Mouse (Mus musculus) stomach, embryonic 15.5 days (tissue): ENCODE results near the gene Ano10. TPM values are rescaled to one million over a fixed set of nuclear protein-coding genes. Genes with fewer than 3 reads are reported as not detected.

Source experiments
- ATAC-seq: fragments of 200-750 bp; cut with Nextera tagmentation; 2 replicates; pipeline ENCODE4 v1.8.0; 2017; ENCODE audit warnings: low read depth, moderate number of reproducible peaks, moderate TSS enrichment; ENCODE audit not compliant: insufficient read depth, low FRiP score
- H3K27ac ChIP-seq: fragments of 300-500 bp; sonication (generic); 2 replicates; pipeline ENCODE4 v1.5.1; 2015; ENCODE audit warnings: mild to moderate bottlenecking, inconsistent platforms
- H3K27me3 ChIP-seq: fragments of 300-500 bp; sonication (generic); replicated peaks from 2 replicates; pipeline ENCODE4 v1.6.1; 2015; ENCODE audit warnings: inconsistent platforms
- H3K36me3 ChIP-seq: fragments of 300-500 bp; sonication (generic); 2 replicates; pipeline ENCODE4 v1.6.1; 2015; ENCODE audit warnings: inconsistent platforms
- H3K4me1 ChIP-seq: fragments of 300-500 bp; sonication (generic); 2 replicates; pipeline ENCODE4 v1.6.1; 2015; ENCODE audit warnings: inconsistent platforms
- H3K4me2 ChIP-seq: fragments of 300-500 bp; sonication (generic); 2 replicates; pipeline ENCODE4 v1.6.1; 2015; ENCODE audit warnings: mild to moderate bottlenecking, inconsistent platforms
- H3K4me3 ChIP-seq: fragments of 300-500 bp; sonication (generic); replicated peaks from 2 replicates; pipeline ENCODE4 v1.5.1; 2015; ENCODE audit warnings: inconsistent platforms
- H3K9ac ChIP-seq: fragments of 300-500 bp; sonication (generic); 2 replicates; pipeline ENCODE4 v1.6.1; 2015; ENCODE audit warnings: inconsistent platforms
- H3K9me3 ChIP-seq: fragments of 300-500 bp; sonication (generic); 2 replicates; pipeline ENCODE4 v1.6.1; 2016; ENCODE audit warnings: inconsistent platforms
- WGBS: fragments of 180-500 bp; shearing (Covaris S2); methylation state at CpG from one replicate; pipeline ENCODE4 v1.1.7; 2015; 5-methylcytosine and 5-hydroxymethylcytosine counted together
- polyA plus RNA-seq: library from polyadenylated mRNA; unstranded; fragments of >200 nt; fragmentation: Nextera tagmentation; extraction: Ambion mirVana; gene quantifications from 2 replicates; pipeline ENCODE4 v1.2.1, GENCODE M21; 2015

Gene Ano10
- polyA plus RNA-seq, 1 experiment from 2014 or later: 36.1 TPM

DNA sequence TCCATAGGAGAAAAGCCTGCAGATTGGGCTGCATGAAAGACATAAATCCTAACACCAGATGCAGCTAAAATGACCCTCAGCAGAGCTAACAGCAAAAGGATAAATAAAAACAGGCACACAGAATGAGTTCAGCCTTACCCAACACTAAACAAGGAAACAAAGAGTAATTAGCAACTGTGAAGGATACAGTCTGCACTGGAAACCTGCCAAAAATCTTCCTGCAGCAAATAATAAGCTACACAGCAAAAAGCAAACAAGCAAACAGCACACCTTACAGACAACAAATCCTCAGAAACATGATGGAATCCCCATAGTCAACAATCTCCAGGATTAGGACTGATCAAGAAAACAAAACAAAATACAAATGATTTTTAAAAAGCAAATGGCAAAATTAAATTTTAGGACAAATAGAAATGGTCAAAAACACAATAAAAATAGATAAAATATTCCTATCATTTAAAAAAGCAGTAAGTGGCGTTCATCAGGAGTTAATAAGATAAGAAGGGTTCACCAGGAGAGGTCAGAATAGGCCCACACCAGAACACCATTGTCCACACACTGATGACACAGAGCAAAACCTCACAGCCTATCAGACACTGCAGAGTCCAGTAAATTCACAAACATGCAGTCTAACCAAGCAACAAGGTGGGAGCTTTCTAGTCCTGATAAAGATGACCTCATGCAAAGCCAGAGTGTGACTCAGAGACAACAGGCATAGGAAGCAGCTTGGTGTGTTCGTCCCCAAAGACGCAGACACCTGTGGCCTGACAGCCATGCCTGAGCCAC is 24.8 kb downstream of the Ano10 start:
- ATAC-seq: no peak

DNA sequence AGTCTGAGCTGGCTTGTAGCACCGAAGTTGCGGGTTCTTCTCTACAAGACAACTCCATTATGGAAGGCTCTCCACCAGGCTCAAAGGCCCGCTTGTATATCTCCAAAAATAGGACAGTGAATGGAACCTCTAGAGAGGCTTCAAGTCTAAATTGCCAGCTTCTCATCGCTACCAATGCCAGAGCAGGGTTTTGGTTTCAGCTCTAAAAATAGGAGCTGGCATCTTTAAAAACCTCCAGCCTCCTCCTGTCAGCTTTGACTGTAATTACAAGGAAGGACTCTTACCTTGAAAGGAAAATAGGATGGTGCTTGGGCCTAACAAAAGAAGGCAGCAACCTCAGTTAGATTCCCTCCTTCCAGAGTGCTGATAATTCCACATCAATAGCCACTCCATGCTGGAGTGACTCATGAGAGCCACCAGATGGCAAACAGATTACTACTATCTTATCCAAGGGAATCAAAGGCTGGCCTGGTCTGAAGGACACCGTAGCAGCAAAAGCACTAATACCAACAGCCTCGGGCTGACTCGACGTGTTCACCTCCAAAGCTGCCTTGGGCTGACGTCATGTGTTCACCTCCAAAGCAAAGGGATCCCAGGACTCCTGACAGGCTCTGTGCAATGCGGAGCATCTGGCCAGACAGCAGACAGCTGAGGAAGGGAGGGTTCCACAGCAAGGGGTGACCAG is 28.6 kb downstream of the Ano10 start:
- Histone ChIP-seq H3K4me1 (no peaks in the 10 kb centered on the region), H3K36me3 (0 out of 2 replicates have a peak, but pooled peaks cover 17% of the 10 kb centered on the region), H3K27me3 (no peaks in the 10 kb centered on the region), H3K4me3 (no peak overlapping the region), H3K9ac (no peak overlapping the region), H3K4me2 (no peak overlapping the region), H3K27ac (no peak overlapping the region), H3K9me3 (no peaks in the 10 kb centered on the region)
- WGBS: 81% methylated on average over 10 of the region's 10 CpGs
- ATAC-seq: no peak

More for the DNA sequence above, 24.8 kb downstream of the Ano10 start:
- Histone ChIP-seq H3K9ac (no peak overlapping the region), H3K36me3 (peaks cover 18% of the 10 kb centered on the region; the same call in 1 of the 2 replicates), H3K4me2 (no peak overlapping the region), H3K4me1 (no peaks in the 10 kb centered on the region), H3K27ac (no peak overlapping the region), H3K27me3 (no peaks in the 10 kb centered on the region), H3K9me3 (no peaks in the 10 kb centered on the region), H3K4me3 (no peak overlapping the region)
- 81% methylated on average over 3 of the region's 3 CpGs for WGBS

- no peak overlapping the region for H3K27ac ChIP-seq
- no peak for ATAC-seq
Observed at GRCm38 (mm10) chr9:122263140-122263539, 31.1 kb downstream of the Ano10 start.

GRCm38 (mm10) chr9:122254386-122254785 is 39.8 kb downstream of the Ano10 start:
- Histone ChIP-seq H3K4me3 (no peak overlapping the region), H3K4me2 (no peak overlapping the region), H3K4me1 (no peaks in the 10 kb centered on the region), H3K9me3 (no peaks in the 10 kb centered on the region), H3K9ac (no peak overlapping the region), H3K36me3 (0 out of 2 replicates have a peak, but pooled peaks cover 4% of the 10 kb centered on the region), H3K27me3 (no peaks in the 10 kb centered on the region), H3K27ac (no peak overlapping the region)
- 86% methylated on average over 3 of the region's 3 CpGs for WGBS
- no peak for ATAC-seq

More at GRCm38 (mm10) chr9:122263140-122263539, 31.1 kb downstream of the Ano10 start:
- Histone ChIP-seq H3K27me3 (no peaks in the 10 kb centered on the region), H3K9ac (no peak overlapping the region), H3K9me3 (no peaks in the 10 kb centered on the region), H3K4me1 (no peaks in the 10 kb centered on the region), H3K4me2 (no peak overlapping the region), H3K4me3 (no peak overlapping the region), H3K36me3 (0 out of 2 replicates have a peak, but pooled peaks cover 13% of the 10 kb centered on the region)

- Histone ChIP-seq H3K9me3 (no peaks in the 10 kb centered on the region), H3K9ac (no peak overlapping the region), H3K4me1 (no peaks in the 10 kb centered on the region), H3K4me2 (no peak overlapping the region), H3K4me3 (no peak overlapping the region), H3K27ac (no peak overlapping the region), H3K36me3 (0 out of 2 replicates have a peak, but pooled peaks cover 4% of the 10 kb centered on the region), H3K27me3 (no peaks in the 10 kb centered on the region)
- WGBS: 79% methylated on average over 1 of the region's 1 CpGs
- ATAC-seq: no peak
Observed at GRCm38 (mm10) chr9:122252113-122252512, 42.1 kb downstream of the Ano10 start.

DNA sequence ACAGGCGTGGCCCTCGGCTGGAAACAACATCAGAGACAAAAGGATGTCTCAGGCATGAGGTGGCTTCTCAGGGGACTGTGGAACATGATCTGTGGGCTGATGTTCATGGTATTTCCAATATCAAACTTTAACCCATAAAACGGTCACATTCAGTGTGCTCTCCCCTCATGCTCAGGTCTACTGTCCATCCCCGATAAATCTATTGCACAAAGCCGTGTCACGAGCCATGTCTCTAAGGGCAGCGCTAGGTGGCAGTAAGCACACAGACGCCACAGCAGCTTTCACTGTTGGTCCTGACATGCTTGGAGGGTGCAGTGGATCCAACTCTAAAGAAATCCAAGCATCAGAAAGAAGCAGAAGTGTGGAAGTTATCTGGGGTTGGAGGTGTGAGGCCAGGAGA is 46.1 kb downstream of the Ano10 start:
- Histone ChIP-seq H3K4me3 (no peak overlapping the region), H3K27me3 (no peaks in the 10 kb centered on the region), H3K27ac (no peak overlapping the region), H3K4me2 (no peak overlapping the region), H3K4me1 (no peaks in the 10 kb centered on the region), H3K9ac (no peak overlapping the region), H3K36me3 (0 out of 2 replicates have a peak, but pooled peaks cover 4% of the 10 kb centered on the region), H3K9me3 (no peaks in the 10 kb centered on the region)
- 44% methylated on average over 8 of the region's 8 CpGs for WGBS
- ATAC-seq: no peak

- H3K9me3 ChIP-seq: no peaks in the 10 kb centered on the region
- H3K4me1 ChIP-seq: no peaks in the 10 kb centered on the region
- H3K36me3 ChIP-seq: no peaks in the 10 kb centered on the region
- no peaks in the 10 kb centered on the region for H3K27me3 ChIP-seq
- WGBS: 41% methylated on average over 13 of the region's 13 CpGs
- H3K27ac ChIP-seq: no peak overlapping the region
- no peak overlapping the region for H3K4me2 ChIP-seq
- no peak overlapping the region for H3K4me3 ChIP-seq
- ATAC-seq: peak; percentile 20; the same call in 1 of the 2 replicates
- H3K9ac ChIP-seq: no peak overlapping the region
Observed at GRCm38 (mm10) chr9:122247430-122248027, 46.7 kb downstream of the Ano10 start.

GRCm38 (mm10) chr9:122245879-122246278 is 48.3 kb downstream of the Ano10 start:
- no peaks in the 10 kb centered on the region for H3K4me1 ChIP-seq
- H3K27me3 ChIP-seq: no peaks in the 10 kb centered on the region
- no peak overlapping the region for H3K4me2 ChIP-seq
- no peaks in the 10 kb centered on the region for H3K36me3 ChIP-seq
- no peak overlapping the region for H3K9ac ChIP-seq
- 84% methylated on average over 8 of the region's 8 CpGs for WGBS
- no peak for ATAC-seq
- H3K9me3 ChIP-seq: no peaks in the 10 kb centered on the region
- no peak overlapping the region for H3K4me3 ChIP-seq
- no peak overlapping the region for H3K27ac ChIP-seq

- H3K9ac ChIP-seq: no peak overlapping the region
- 80% methylated on average over 4 of the region's 4 CpGs for WGBS
Observed at GRCm38 (mm10) chr9:122245471-122245870, 48.8 kb downstream of the Ano10 start.

GRCm38 (mm10) chr9:122244800-122245165 is 49.4 kb downstream of the Ano10 start:
- WGBS: 20% methylated on average over 2 of the region's 2 CpGs
- Histone ChIP-seq H3K4me3 (no peak overlapping the region), H3K9ac (no peak overlapping the region), H3K4me1 (no peaks in the 10 kb centered on the region), H3K27me3 (no peaks in the 10 kb centered on the region), H3K9me3 (no peaks in the 10 kb centered on the region), H3K4me2 (no peak overlapping the region), H3K27ac (no peak overlapping the region), H3K36me3 (no peaks in the 10 kb centered on the region)
- ATAC-seq: no peak

More at GRCm38 (mm10) chr9:122245471-122245870, 48.8 kb downstream of the Ano10 start:
- H3K27me3 ChIP-seq: no peaks in the 10 kb centered on the region
- H3K36me3 ChIP-seq: no peaks in the 10 kb centered on the region
- H3K9me3 ChIP-seq: no peaks in the 10 kb centered on the region
- ATAC-seq: no peak
- no peak overlapping the region for H3K4me2 ChIP-seq
- no peaks in the 10 kb centered on the region for H3K4me1 ChIP-seq
- no peak overlapping the region for H3K27ac ChIP-seq
- H3K4me3 ChIP-seq: no peak overlapping the region

DNA sequence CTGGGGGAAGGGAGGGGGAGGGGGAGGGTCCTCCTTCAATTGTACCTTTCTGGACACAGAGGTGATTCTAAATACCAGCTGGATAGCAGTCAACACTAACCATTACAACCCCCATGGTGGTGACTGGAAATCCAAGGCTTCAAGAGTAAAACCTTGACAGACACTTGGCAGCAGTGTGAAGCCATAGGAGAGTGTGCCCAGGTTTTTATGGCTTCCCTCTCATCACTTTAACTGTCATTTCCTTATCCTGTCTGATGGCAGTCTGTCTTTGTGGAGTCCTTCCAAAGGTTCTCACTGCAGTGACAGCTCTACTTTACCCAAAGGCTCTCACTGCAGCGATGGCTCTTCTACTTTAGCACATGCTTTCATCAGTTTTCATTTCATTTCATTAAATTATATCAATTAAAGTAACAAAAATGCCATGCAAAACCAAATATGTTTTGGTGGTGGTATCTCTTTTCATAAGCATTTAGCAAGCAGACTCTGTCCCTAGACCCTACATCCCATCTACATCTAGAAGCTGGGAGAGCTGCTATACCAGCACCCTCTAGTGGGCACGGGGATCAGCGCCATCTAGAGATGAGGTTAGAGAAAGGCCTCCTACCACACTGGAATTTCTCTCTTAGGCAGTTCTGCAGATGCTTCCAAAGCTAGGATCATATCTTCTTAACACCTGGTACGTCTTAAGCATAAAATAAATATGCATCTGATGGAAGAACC is 50.0 kb downstream of the Ano10 start:
- no peak for ATAC-seq
- no peak overlapping the region for H3K27ac ChIP-seq
- no peak overlapping the region for H3K4me3 ChIP-seq
- no peaks in the 10 kb centered on the region for H3K36me3 ChIP-seq
- H3K9me3 ChIP-seq: no peaks in the 10 kb centered on the region
- no peaks in the 10 kb centered on the region for H3K27me3 ChIP-seq
- no peak overlapping the region for H3K4me2 ChIP-seq
- H3K9ac ChIP-seq: no peak overlapping the region
- H3K4me1 ChIP-seq: no peaks in the 10 kb centered on the region
- 31% methylated on average over 4 of the region's 4 CpGs for WGBS
